Mouse (Mus musculus): Measurements from ENCODE around the gene Prkce. TPM values are rescaled to one million over a fixed set of nuclear protein-coding genes. Genes with fewer than 3 reads are reported as not detected.

Gene Prkce
- polyA plus RNA-seq (2012; rRNA removed), result 1.5 and 3.3 TPM in 2 replicates

- WGBS, result under 1% methylated on average over 104 of the region's 115 CpGs
- Histone ChIP-seq H3K4me3 (ENCODE audit: low read depth, low read length) (peak within 1 kb of the TSS; percentile 78), H3K27me3 (ENCODE audit: control insufficient read depth, insufficient read depth, low read length) (no peaks in the 10 kb centered on the region), H3K36me3 (ENCODE audit: control insufficient read depth, insufficient read depth, low read length) (no peaks in the 10 kb centered on the region), H3K4me1 (ENCODE audit: control insufficient read depth, insufficient read depth, insufficient read length, low read length) (peaks cover 35% of the 10 kb centered on the region), H3K27ac (ENCODE audit: insufficient read depth, low read depth, low read length) (peak within 1 kb of the TSS; percentile 99)
- TF ChIP-seq CTCF (IDR thresholded peaks at IDR 0.05; ENCODE audit: extremely low read depth, insufficient read length, insufficient replicate concordance, low read depth, low read length), result no peak
- peak; percentile 66 for TF ChIP-seq POLR2A (IDR thresholded peaks at IDR 0.05; ENCODE audit: low read depth, low read length)
These were observed at the start of gene Prkce for GRCm38 (mm10) chr17:86167320-86168230. TSS of gene Prkce (plus strand) at chr17:86167785.

GRCm38 (mm10) chr17:86123146-86123545, 44.4 kb upstream of the Prkce start:
- H3K4me3 ChIP-seq (ENCODE audit: low read depth, low read length), result no peak overlapping the region
- peaks cover 23% of the 10 kb centered on the region for H3K36me3 ChIP-seq (ENCODE audit: control insufficient read depth, insufficient read depth, low read length)
- no peak for TF ChIP-seq POLR2A (IDR thresholded peaks at IDR 0.05; ENCODE audit: low read depth, low read length)
- TF ChIP-seq CTCF (IDR thresholded peaks at IDR 0.05; ENCODE audit: extremely low read depth, insufficient read length, insufficient replicate concordance, low read depth, low read length), result no peak
- WGBS, result 92% methylated on average over 3 of the region's 3 CpGs
- H3K4me1 ChIP-seq (ENCODE audit: control insufficient read depth, insufficient read depth, insufficient read length, low read length), result no peaks in the 10 kb centered on the region
- H3K27ac ChIP-seq (ENCODE audit: insufficient read depth, low read depth, low read length), result no peak overlapping the region
- no peaks in the 10 kb centered on the region for H3K27me3 ChIP-seq (ENCODE audit: control insufficient read depth, insufficient read depth, low read length)

GRCm38 (mm10) chr17:86125908-86126307, 41.7 kb upstream of the Prkce start:
- no peaks in the 10 kb centered on the region for H3K27me3 ChIP-seq (ENCODE audit: control insufficient read depth, insufficient read depth, low read length)
- TF ChIP-seq POLR2A (IDR thresholded peaks at IDR 0.05; ENCODE audit: low read depth, low read length) (no peak), CTCF (IDR thresholded peaks at IDR 0.05; ENCODE audit: extremely low read depth, insufficient read length, insufficient replicate concordance, low read depth, low read length) (no peak)
- 75% methylated on average over 5 of the region's 5 CpGs for WGBS
- peaks cover 22% of the 10 kb centered on the region for H3K36me3 ChIP-seq (ENCODE audit: control insufficient read depth, insufficient read depth, low read length)
- H3K27ac ChIP-seq (ENCODE audit: insufficient read depth, low read depth, low read length), result no peak overlapping the region
- H3K4me1 ChIP-seq (ENCODE audit: control insufficient read depth, insufficient read depth, insufficient read length, low read length), result no peaks in the 10 kb centered on the region
- H3K4me3 ChIP-seq (ENCODE audit: low read depth, low read length), result no peak overlapping the region

DNA sequence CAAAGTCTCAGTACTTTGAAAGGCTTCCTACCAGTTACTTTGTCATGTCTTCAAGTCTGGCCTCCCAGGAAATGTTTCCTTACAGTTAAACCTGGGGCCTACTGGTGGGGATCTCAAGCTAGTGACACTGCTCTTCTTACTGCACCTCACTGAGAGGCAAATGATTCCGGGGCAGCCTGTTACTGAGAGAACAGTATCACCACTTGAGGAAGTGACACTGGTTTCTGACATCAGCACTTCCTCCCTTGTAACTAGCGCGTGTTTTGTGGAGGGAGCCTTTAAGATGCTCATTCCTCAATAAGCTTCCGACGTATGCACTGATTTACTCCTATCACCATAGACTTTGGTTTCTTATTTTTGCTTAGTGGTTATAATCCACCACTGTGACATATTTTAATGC, 39.4 kb upstream of the Prkce start:
- no peak overlapping the region for H3K4me3 ChIP-seq (ENCODE audit: low read depth, low read length)
- H3K36me3 ChIP-seq (ENCODE audit: control insufficient read depth, insufficient read depth, low read length), result peaks cover 17% of the 10 kb centered on the region
- H3K4me1 ChIP-seq (ENCODE audit: control insufficient read depth, insufficient read depth, insufficient read length, low read length), result no peaks in the 10 kb centered on the region
- H3K27ac ChIP-seq (ENCODE audit: insufficient read depth, low read depth, low read length), result no peak overlapping the region
- no peaks in the 10 kb centered on the region for H3K27me3 ChIP-seq (ENCODE audit: control insufficient read depth, insufficient read depth, low read length)
- TF ChIP-seq POLR2A (IDR thresholded peaks at IDR 0.05; ENCODE audit: low read depth, low read length) (no peak), CTCF (IDR thresholded peaks at IDR 0.05; ENCODE audit: extremely low read depth, insufficient read length, insufficient replicate concordance, low read depth, low read length) (no peak)
- 85% methylated on average over 5 of the region's 5 CpGs for WGBS

GRCm38 (mm10) chr17:86132534-86132933, 35.1 kb upstream of the Prkce start:
- WGBS, result 67% methylated on average over 5 of the region's 5 CpGs
- H3K4me3 ChIP-seq (ENCODE audit: low read depth, low read length), result no peak overlapping the region
- H3K27me3 ChIP-seq (ENCODE audit: control insufficient read depth, insufficient read depth, low read length), result no peaks in the 10 kb centered on the region
- no peaks in the 10 kb centered on the region for H3K4me1 ChIP-seq (ENCODE audit: control insufficient read depth, insufficient read depth, insufficient read length, low read length)
- TF ChIP-seq CTCF (IDR thresholded peaks at IDR 0.05; ENCODE audit: extremely low read depth, insufficient read length, insufficient replicate concordance, low read depth, low read length) (no peak), POLR2A (IDR thresholded peaks at IDR 0.05; ENCODE audit: low read depth, low read length) (no peak)
- no peak overlapping the region for H3K27ac ChIP-seq (ENCODE audit: insufficient read depth, low read depth, low read length)
- peaks cover 28% of the 10 kb centered on the region for H3K36me3 ChIP-seq (ENCODE audit: control insufficient read depth, insufficient read depth, low read length)

DNA sequence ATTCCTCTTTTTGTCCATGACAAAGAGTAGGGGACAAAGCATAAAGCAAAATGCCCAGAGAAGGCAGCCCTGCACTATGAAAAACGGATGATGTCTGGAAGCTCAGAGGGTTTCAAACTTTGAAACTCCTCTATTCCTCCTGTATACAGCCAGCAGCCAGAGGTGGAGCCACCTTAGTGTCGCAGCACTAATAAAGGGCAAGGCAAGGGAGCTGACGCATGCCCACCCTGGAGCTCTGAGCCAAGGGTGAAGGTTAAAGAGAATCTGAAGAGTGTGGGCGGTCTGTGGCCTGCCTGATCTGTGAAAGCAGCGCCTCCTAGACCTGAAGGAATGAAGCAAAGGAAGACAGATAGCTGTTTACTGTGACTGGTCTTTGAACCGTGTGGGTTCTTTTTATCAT, 33.1 kb upstream of the Prkce start:
- H3K4me1 ChIP-seq (ENCODE audit: control insufficient read depth, insufficient read depth, insufficient read length, low read length), result no peaks in the 10 kb centered on the region
- no peaks in the 10 kb centered on the region for H3K27me3 ChIP-seq (ENCODE audit: control insufficient read depth, insufficient read depth, low read length)
- 85% methylated on average over 6 of the region's 6 CpGs for WGBS
- H3K4me3 ChIP-seq (ENCODE audit: low read depth, low read length), result no peak overlapping the region
- no peak overlapping the region for H3K27ac ChIP-seq (ENCODE audit: insufficient read depth, low read depth, low read length)
- TF ChIP-seq POLR2A (IDR thresholded peaks at IDR 0.05; ENCODE audit: low read depth, low read length), result no peak
- peaks cover 37% of the 10 kb centered on the region for H3K36me3 ChIP-seq (ENCODE audit: control insufficient read depth, insufficient read depth, low read length)

GRCm38 (mm10) chr17:86135835-86136234, 31.8 kb upstream of the Prkce start:
- Histone ChIP-seq H3K4me3 (ENCODE audit: low read depth, low read length) (no peak overlapping the region), H3K27ac (ENCODE audit: insufficient read depth, low read depth, low read length) (no peak overlapping the region), H3K4me1 (ENCODE audit: control insufficient read depth, insufficient read depth, insufficient read length, low read length) (no peaks in the 10 kb centered on the region), H3K36me3 (ENCODE audit: control insufficient read depth, insufficient read depth, low read length) (peaks cover 33% of the 10 kb centered on the region), H3K27me3 (ENCODE audit: control insufficient read depth, insufficient read depth, low read length) (no peaks in the 10 kb centered on the region)
- TF ChIP-seq POLR2A (IDR thresholded peaks at IDR 0.05; ENCODE audit: low read depth, low read length) (no peak), CTCF (IDR thresholded peaks at IDR 0.05; ENCODE audit: extremely low read depth, insufficient read length, insufficient replicate concordance, low read depth, low read length) (no peak)
- WGBS, result 81% methylated on average over 10 of the region's 10 CpGs

Data from small intestine, adult 2 months (tissue).